Mouse (Mus musculus): ENCODE results near the gene Cebpe.

DNA sequence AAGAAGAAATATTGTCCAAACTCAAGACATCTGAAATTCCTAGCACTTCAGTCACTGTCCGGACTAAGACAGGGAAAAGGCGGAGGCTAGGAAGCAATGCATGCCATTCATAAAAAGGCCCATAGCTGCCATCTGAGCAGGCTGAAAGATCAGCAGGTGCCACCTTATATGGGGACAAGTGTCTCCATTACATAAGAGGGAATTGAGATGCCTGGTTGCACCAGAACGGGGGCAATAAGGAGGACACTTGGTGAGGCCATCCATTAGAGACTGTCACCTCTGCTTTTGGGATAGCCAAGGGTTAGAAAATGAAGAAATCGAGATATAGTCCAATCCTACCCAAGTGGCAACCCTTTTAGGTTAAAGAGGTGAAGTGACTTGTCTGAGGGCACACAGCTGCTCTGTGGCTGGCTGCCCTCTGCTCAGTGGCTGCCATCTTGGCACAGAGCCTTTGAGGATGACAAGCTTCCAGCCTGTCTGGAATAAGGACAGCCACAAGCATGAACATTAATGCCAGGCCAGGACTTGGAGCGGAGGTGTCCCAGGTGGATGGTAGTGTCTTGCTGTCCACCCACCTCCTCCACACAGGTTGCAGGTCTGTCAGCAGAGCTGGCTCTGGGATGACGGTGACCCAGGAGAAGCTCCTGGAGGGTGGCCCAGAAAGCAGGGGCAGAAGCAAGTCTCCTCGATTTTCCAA lies 8.8 kb upstream of the Cebpe start:
- TF ChIP-seq CTCF (IDR thresholded peaks at IDR 0.05) (no peak), POLR2A (IDR thresholded peaks at IDR 0.05; ENCODE audit: insufficient read depth, low read depth, low read length) (no peak)

All from heart, adult 2 months (tissue).